Mouse (Mus musculus): Measurements from ENCODE around the gene Map3k10. TPM values are rescaled to one million over a fixed set of nuclear protein-coding genes. Genes with fewer than 3 reads are reported as not detected.
A peak's percentile ranks its signal among the peaks of the same experiment; 100 is the strongest.

Map3k10 gene
- total and polyA plus RNA-seq, 3 experiments, result 7.8 to 16.7 (median 8.2) TPM

DNA sequence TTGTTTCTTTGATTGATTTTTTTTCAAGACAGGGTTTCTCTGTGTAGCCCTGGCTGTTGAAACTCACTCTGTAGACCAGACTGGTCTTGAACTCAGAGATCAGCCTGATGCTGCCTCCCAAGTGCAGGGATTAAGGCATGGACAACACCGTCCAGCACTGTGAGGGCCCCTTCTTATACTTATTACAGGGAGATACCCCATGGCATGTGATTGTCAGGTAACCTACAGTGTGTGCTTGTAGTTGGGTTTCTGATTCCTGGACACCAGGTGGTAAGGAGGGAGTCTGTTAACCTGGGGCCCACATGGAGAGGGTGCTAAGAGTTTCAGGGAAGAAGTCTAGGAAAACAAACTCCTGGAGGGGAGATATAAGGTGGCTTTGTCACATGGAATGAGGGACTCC, 12.6 kb upstream of the Map3k10 start:
- Histone ChIP-seq H3K9me3 (replicated peaks; ENCODE audit: low read length) (no peaks in the 10 kb centered on the region), H3K9ac (ENCODE audit: insufficient read depth, low read depth) (no peak overlapping the region), H3K27ac (ENCODE audit: insufficient read depth, low read depth) (no peak overlapping the region), H3K4me1 (ENCODE audit: control insufficient read depth in 1 of 2, insufficient read depth in 2 of 2) (peaks cover 10 to 21% of the 10 kb centered on the region in 2 experiments), H3K79me2 (replicated peaks; ENCODE audit: control insufficient read depth, extremely low read depth, insufficient read depth, poor library complexity, severe bottlenecking) (no peaks in the 10 kb centered on the region), H3K4me2 (ENCODE audit: insufficient read depth, low read depth, poor library complexity, severe bottlenecking) (no peak overlapping the region), H3K36me3 (replicated peaks in 1 of 2; ENCODE audit: control insufficient read depth in 1 of 2, insufficient read depth in 1 of 2, low read length in 1 of 2) (peaks cover 0 to under 1% of the 10 kb centered on the region in 2 experiments), H3K27me3 (replicated peaks) (no peaks in the 10 kb centered on the region), H3K4me3 (replicated peaks in 1 of 3; ENCODE audit: low read depth in 2 of 3, low read length in 2 of 3, poor library complexity in 1 of 3) (no peak overlapping the region)
- DNase-seq (ENCODE audit: extremely low read depth), result no peak
- dilution Hi-C loops (cut with MboI; ENCODE audit: extremely low pct_ligation_motif_present, extremely low pct_unique_long_range_greater_than_20kb, low sequenced_read_pairs) (no loop called here), in situ Hi-C loops (cut with MboI; ENCODE audit: low pct_ligation_motif_present, low pct_unique_long_range_greater_than_20kb, low sequenced_read_pairs) (no loop called here)
- no peak for TF ChIP-seq ZMIZ1 (IDR thresholded peaks at IDR 0.05; ENCODE audit: low read depth, low read length)
- TF ChIP-seq ELF1 (IDR thresholded peaks at IDR 0.05; ENCODE audit: low read depth, low read length), result no peak
- no peak for TF ChIP-seq ETS1 (conservative IDR thresholded peaks at IDR 0.05; ENCODE audit: low read depth, low read length)
- no peak for TF ChIP-seq POLR2AphosphoS2 (IDR thresholded peaks at IDR 0.05; ENCODE audit: low read depth, low read length)
- TF ChIP-seq NELFE (IDR thresholded peaks at IDR 0.05; ENCODE audit: low read depth, low read length), result no peak
- TF ChIP-seq CTCF (conservative IDR thresholded peaks at IDR 0.05 in 1 of 2, IDR thresholded peaks at IDR 0.05 in 1 of 2; ENCODE audit: low read depth in 2 of 2, low read length in 2 of 2), result no peak
- TF ChIP-seq NRF1 (IDR thresholded peaks at IDR 0.05; ENCODE audit: low read depth, low read length), result no peak
- TF ChIP-seq MYC (IDR thresholded peaks at IDR 0.05; ENCODE audit: low read depth, low read length), result no peak
- TF ChIP-seq POLR2A (IDR thresholded peaks at IDR 0.05; ENCODE audit: low read depth, low read length), result no peak
- no peak for TF ChIP-seq MEF2A (IDR thresholded peaks at IDR 0.05; ENCODE audit: borderline replicate concordance, low read depth, low read length)
- no peak for TF ChIP-seq IRF4 (IDR thresholded peaks at IDR 0.05; ENCODE audit: low read depth, low read length)
- TF ChIP-seq ZNF384 (IDR thresholded peaks at IDR 0.05; ENCODE audit: low read depth, low read length), result no peak
- no peak for TF ChIP-seq HCFC1 (IDR thresholded peaks at IDR 0.05; ENCODE audit: low read depth, low read length)
- TF ChIP-seq MAX (IDR thresholded peaks at IDR 0.05; ENCODE audit: low read length), result no peak
- TF ChIP-seq MAFK (IDR thresholded peaks at IDR 0.05; ENCODE audit: insufficient replicate concordance, low read length), result no peak
- no peak for TF ChIP-seq SIN3A (IDR thresholded peaks at IDR 0.05; ENCODE audit: low read length)
- no peak for TF ChIP-seq JUN (IDR thresholded peaks at IDR 0.05; ENCODE audit: insufficient read depth, low read depth, low read length)

DNA sequence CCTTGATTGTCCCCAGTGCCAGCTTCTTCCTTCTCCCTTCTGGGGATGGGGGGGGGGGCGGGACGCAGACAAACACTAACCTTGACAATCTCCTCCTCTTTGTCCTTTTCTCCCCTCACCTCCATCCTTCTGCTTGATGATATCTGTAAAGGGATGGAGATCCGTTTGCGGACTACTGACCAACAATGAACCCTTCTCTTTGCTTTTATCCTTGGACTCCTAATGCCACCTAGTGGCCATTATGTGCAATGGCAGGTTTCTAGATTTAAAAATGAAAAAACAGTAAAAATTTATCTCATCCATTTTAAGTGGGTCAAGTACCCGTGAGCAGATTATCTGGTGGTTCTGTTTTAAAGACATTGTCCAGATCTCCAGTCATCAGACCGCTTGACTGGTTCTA, 11.3 kb upstream of the Map3k10 start:
- Histone ChIP-seq H3K27me3 (replicated peaks) (no peaks in the 10 kb centered on the region), H3K4me2 (ENCODE audit: insufficient read depth, low read depth, poor library complexity, severe bottlenecking) (peak overlapping the region; percentile 95), H3K9ac (ENCODE audit: insufficient read depth, low read depth) (peak overlapping the region; percentile 51; the same call in 1 of the 2 replicates), H3K9me3 (replicated peaks; ENCODE audit: low read length) (no peaks in the 10 kb centered on the region), H3K4me3 (replicated peaks in 1 of 3; ENCODE audit: low read depth in 2 of 3, low read length in 2 of 3, poor library complexity in 1 of 3) (peak overlapping the region in 1 of 3 experiments; percentile 35), H3K27ac (ENCODE audit: insufficient read depth, low read depth) (no peak overlapping the region), H3K4me1 (ENCODE audit: control insufficient read depth in 1 of 2, insufficient read depth in 2 of 2) (peaks cover 8 to 21% of the 10 kb centered on the region in 2 experiments; a peak in 3 of 4 replicates), H3K79me2 (replicated peaks; ENCODE audit: control insufficient read depth, extremely low read depth, insufficient read depth, poor library complexity, severe bottlenecking) (no peaks in the 10 kb centered on the region), H3K36me3 (replicated peaks in 1 of 2; ENCODE audit: control insufficient read depth in 1 of 2, insufficient read depth in 1 of 2, low read length in 1 of 2) (peaks cover 0 to 7% of the 10 kb centered on the region in 2 experiments)
- no peak for TF ChIP-seq SIN3A (IDR thresholded peaks at IDR 0.05; ENCODE audit: low read length)
- TF ChIP-seq JUN (IDR thresholded peaks at IDR 0.05; ENCODE audit: insufficient read depth, low read depth, low read length), result no peak
- TF ChIP-seq ELF1 (IDR thresholded peaks at IDR 0.05; ENCODE audit: low read depth, low read length), result no peak
- TF ChIP-seq CTCF (conservative IDR thresholded peaks at IDR 0.05 in 1 of 2, IDR thresholded peaks at IDR 0.05 in 1 of 2; ENCODE audit: low read depth in 2 of 2, low read length in 2 of 2), result peak; percentile 70 to 87
- TF ChIP-seq SMC3 (IDR thresholded peaks at IDR 0.05; ENCODE audit: low read depth, low read length), result peak; percentile 64
- no peak for TF ChIP-seq GABPA (IDR thresholded peaks at IDR 0.05; ENCODE audit: insufficient replicate concordance, low read depth, low read length)
- no peak for TF ChIP-seq MAX (IDR thresholded peaks at IDR 0.05; ENCODE audit: low read length)
- TF ChIP-seq HCFC1 (IDR thresholded peaks at IDR 0.05; ENCODE audit: low read depth, low read length), result no peak
- TF ChIP-seq ZKSCAN1 (IDR thresholded peaks at IDR 0.05; ENCODE audit: borderline replicate concordance, low read depth, low read length), result no peak
- TF ChIP-seq RAD21 (IDR thresholded peaks at IDR 0.05; ENCODE audit: low read depth, low read length), result peak; percentile 85
- 0 out of 2 replicates have a peak, but pooled peaks have one; percentile 69 for TF ChIP-seq TBP (conservative IDR thresholded peaks at IDR 0.05; ENCODE audit: low read depth, low read length)
- no peak for TF ChIP-seq USF1 (IDR thresholded peaks at IDR 0.05; ENCODE audit: low read depth, low read length)
- in situ Hi-C loops (cut with MboI; ENCODE audit: low pct_ligation_motif_present, low pct_unique_long_range_greater_than_20kb, low sequenced_read_pairs) (no loop called here), dilution Hi-C loops (cut with MboI; ENCODE audit: extremely low pct_ligation_motif_present, extremely low pct_unique_long_range_greater_than_20kb, low sequenced_read_pairs) (no loop called here)
- peak; percentile 52 for DNase-seq (ENCODE audit: extremely low read depth)
